Mouse (Mus musculus): ENCODE measurements around the gene Trappc2l.

DNA sequence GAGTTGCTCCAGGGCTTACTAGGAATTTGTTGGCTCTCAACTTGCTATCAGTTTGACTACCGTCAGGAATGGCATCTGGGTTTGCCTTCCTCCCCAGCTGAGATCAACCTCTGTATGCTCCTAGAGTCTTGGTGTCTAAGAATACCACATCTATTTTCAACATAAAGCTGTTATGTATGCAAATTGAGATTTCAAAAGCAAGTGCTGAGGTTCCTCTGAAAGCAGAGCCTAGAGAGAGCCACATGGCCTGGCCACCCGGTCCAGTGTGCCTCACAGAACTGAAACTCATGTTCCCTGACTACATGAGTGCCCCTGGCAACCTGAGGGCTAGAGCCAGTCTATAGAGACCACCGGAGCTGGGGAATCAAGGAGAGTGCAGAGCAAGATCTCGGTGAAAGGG, 6.1 kb upstream of the Trappc2l start:
- no peak for TF ChIP-seq CTCF (conservative IDR thresholded peaks at IDR 0.05; ENCODE audit: low read length)
- TF ChIP-seq POU5F1 (IDR thresholded peaks at IDR 0.05; ENCODE audit: borderline replicate concordance, low read length) = no peak
- TF ChIP-seq NANOG (IDR thresholded peaks at IDR 0.05; ENCODE audit: borderline replicate concordance, low read length) = no peak
